Comparison of ENCODE assay signal across 20 mouse cellular contexts in the genomic region with DNA sequence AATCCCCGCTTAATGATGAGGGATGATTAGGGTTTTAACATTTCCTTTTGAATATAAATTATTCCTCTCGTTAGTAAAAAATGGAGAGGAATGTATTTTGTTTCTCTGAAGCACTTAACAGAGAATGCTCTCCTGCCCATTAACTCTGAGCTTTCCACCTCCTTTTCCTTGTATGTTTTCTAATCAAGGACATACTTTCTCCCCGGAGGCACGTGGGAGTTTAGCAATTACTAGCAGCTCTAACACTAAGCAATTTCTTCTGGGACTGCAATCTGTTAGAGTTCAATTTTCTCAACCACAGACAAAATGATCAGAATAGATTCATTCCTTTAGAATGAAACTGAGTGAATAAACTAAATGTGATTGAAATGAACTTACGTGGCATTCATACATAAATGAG.
A peak's percentile ranks its signal among the peaks of the same experiment; 100 is the strongest.
DNase-seq lines count a peak whose midpoint lies in the region; ATAC-seq and TF ChIP-seq lines count a peak whose summit lies in the region.
"Had no signal": no experiment of that assay in that cellular context is flagged by ENCODE, and none has a peak within 500 bp of the region (broad histone marks: within the 10 kb centered on the region; RNA-seq: fewer than 3 reads in every experiment).

No protein-coding gene starts in this region.

- H3K4me3 ChIP-seq in forebrain, embryonic 16.5 days (replicated peaks; ENCODE audit: low read length): no peak overlapping the region
- no peak overlapping the region for H3K4me3 ChIP-seq in forebrain, embryonic 10.5 days
- no peak overlapping the region for H3K4me3 ChIP-seq in neural tube, embryonic 14.5 days (ENCODE audit: low read depth, low read length)
- H3K4me3 ChIP-seq in hindbrain, postnatal 0 days (ENCODE audit: low read length): no peak overlapping the region
- H3K4me3 ChIP-seq in neural tube, embryonic 15.5 days (replicated peaks): no peak overlapping the region
- H3K4me3 ChIP-seq: heart, embryonic 13.5 days; kidney, embryonic 15.5 days; limb, embryonic 13.5 days; megakaryocyte, embryonic 14.5 days had no signal

- no peak for DNase-seq in forebrain, embryonic 10.5 days (ENCODE audit: extremely low spot score, low spot score)
- no peak for DNase-seq in neural tube, embryonic 10.5 days (ENCODE audit: extremely low spot score, low spot score)
- peak; percentile 34 for DNase-seq in hindbrain, postnatal 0 days (ENCODE audit: low spot score)
- DNase-seq in cerebellum, postnatal 4 days (ENCODE audit: low spot score in 2 of 2): no peak
- no peak for DNase-seq in embryo, embryonic 9.5 days (ENCODE audit: extremely low spot score)
- DNase-seq: adrenal gland, postnatal 14 days; B cell, adult 2 months; cerebellum, postnatal 10 days; heart, postnatal 36 days; lung, postnatal 10 days; right cerebral cortex, postnatal 4 days; thymus, postnatal 25 days had no signal

- H3K27ac ChIP-seq in forebrain, embryonic 16.5 days (ENCODE audit: low read length): no peak overlapping the region
- H3K27ac ChIP-seq in forebrain, embryonic 10.5 days: no peak overlapping the region
- no peak overlapping the region for H3K27ac ChIP-seq in neural tube, embryonic 14.5 days (ENCODE audit: low read depth, low read length)
- H3K27ac ChIP-seq in hindbrain, postnatal 0 days: no peak overlapping the region
- H3K27ac ChIP-seq in neural tube, embryonic 15.5 days (replicated peaks): no peak overlapping the region
- H3K27ac ChIP-seq: heart, embryonic 13.5 days; kidney, embryonic 15.5 days; limb, embryonic 13.5 days had no signal

- 0 out of 2 replicates have a peak, but pooled peaks have one; percentile 49 for ATAC-seq in forebrain, embryonic 16.5 days
- ATAC-seq in neural tube, embryonic 14.5 days (ENCODE audit: low read depth): peak; percentile 66; the same call in 1 of the 2 replicates
- no peak for ATAC-seq in hindbrain, postnatal 0 days
- ATAC-seq in neural tube, embryonic 15.5 days (ENCODE audit: low FRiP score): peak; percentile 57; the same call in 1 of the 2 replicates
- ATAC-seq: intestine, embryonic 16.5 days had no signal

- TF ChIP-seq CTCF in hindbrain, postnatal 0 days (IDR thresholded peaks at IDR 0.05; ENCODE audit: low read depth): no peak

- no peaks in the 10 kb centered on the region for H3K27me3 ChIP-seq in forebrain, embryonic 16.5 days (replicated peaks; ENCODE audit: control insufficient read depth, insufficient read depth, low read length)
- H3K27me3 ChIP-seq in forebrain, embryonic 10.5 days (ENCODE audit: poor library complexity, severe bottlenecking): no peaks in the 10 kb centered on the region
- H3K27me3 ChIP-seq in neural tube, embryonic 14.5 days (ENCODE audit: control insufficient read depth, insufficient read depth, low read length): no peaks in the 10 kb centered on the region
- no peaks in the 10 kb centered on the region for H3K27me3 ChIP-seq in hindbrain, postnatal 0 days (ENCODE audit: insufficient read depth, low read length)
- no peaks in the 10 kb centered on the region for H3K27me3 ChIP-seq in neural tube, embryonic 15.5 days (replicated peaks)
- H3K27me3 ChIP-seq: heart, embryonic 13.5 days; kidney, embryonic 15.5 days; limb, embryonic 13.5 days; megakaryocyte, embryonic 14.5 days had no signal

- no peaks in the 10 kb centered on the region for H3K36me3 ChIP-seq in forebrain, embryonic 16.5 days (ENCODE audit: control insufficient read depth, insufficient read depth)
- no peaks in the 10 kb centered on the region for H3K36me3 ChIP-seq in forebrain, embryonic 10.5 days (replicated peaks)
- no peaks in the 10 kb centered on the region for H3K36me3 ChIP-seq in neural tube, embryonic 14.5 days (ENCODE audit: control insufficient read depth, insufficient read depth, low read length)
- H3K36me3 ChIP-seq in hindbrain, postnatal 0 days (ENCODE audit: insufficient read depth, low read length): no peaks in the 10 kb centered on the region
- H3K36me3 ChIP-seq in neural tube, embryonic 15.5 days: no peaks in the 10 kb centered on the region
- H3K36me3 ChIP-seq: heart, embryonic 13.5 days; kidney, embryonic 15.5 days; limb, embryonic 13.5 days had no signal

- no peaks in the 10 kb centered on the region for H3K9me3 ChIP-seq in forebrain, embryonic 16.5 days (ENCODE audit: control insufficient read depth, low read length)
- no peaks in the 10 kb centered on the region for H3K9me3 ChIP-seq in forebrain, embryonic 10.5 days
- H3K9me3 ChIP-seq in neural tube, embryonic 14.5 days (ENCODE audit: control insufficient read depth, low read length): no peaks in the 10 kb centered on the region
- no peaks in the 10 kb centered on the region for H3K9me3 ChIP-seq in hindbrain, postnatal 0 days (ENCODE audit: low read length)
- H3K9me3 ChIP-seq in neural tube, embryonic 15.5 days (replicated peaks): no peaks in the 10 kb centered on the region
- H3K9me3 ChIP-seq: heart, embryonic 13.5 days; kidney, embryonic 15.5 days; limb, embryonic 13.5 days; megakaryocyte, embryonic 14.5 days had no signal

- H3K9ac ChIP-seq in forebrain, embryonic 16.5 days (replicated peaks; ENCODE audit: low read depth, low read length): no peak overlapping the region
- H3K9ac ChIP-seq in neural tube, embryonic 14.5 days (replicated peaks; ENCODE audit: low read depth, low read length): no peak overlapping the region
- H3K9ac ChIP-seq in hindbrain, postnatal 0 days (replicated peaks; ENCODE audit: low read length): no peak overlapping the region
- H3K9ac ChIP-seq in neural tube, embryonic 15.5 days (replicated peaks): no peak overlapping the region
- H3K9ac ChIP-seq: heart, embryonic 13.5 days; kidney, embryonic 15.5 days; limb, embryonic 13.5 days had no signal

- H3K4me1 ChIP-seq in forebrain, embryonic 16.5 days (replicated peaks; ENCODE audit: control insufficient read depth, insufficient read depth, low read length): no peaks in the 10 kb centered on the region
- no peaks in the 10 kb centered on the region for H3K4me1 ChIP-seq in forebrain, embryonic 10.5 days
- no peaks in the 10 kb centered on the region for H3K4me1 ChIP-seq in neural tube, embryonic 14.5 days (ENCODE audit: control insufficient read depth, insufficient read depth, low read length)
- no peaks in the 10 kb centered on the region for H3K4me1 ChIP-seq in hindbrain, postnatal 0 days (ENCODE audit: insufficient read depth, low read length)
- no peaks in the 10 kb centered on the region for H3K4me1 ChIP-seq in neural tube, embryonic 15.5 days
- H3K4me1 ChIP-seq: heart, embryonic 13.5 days; kidney, embryonic 15.5 days; limb, embryonic 13.5 days; megakaryocyte, embryonic 14.5 days had no signal

- H3K4me2 ChIP-seq in forebrain, embryonic 16.5 days (ENCODE audit: low read length): no peak overlapping the region
- H3K4me2 ChIP-seq in neural tube, embryonic 14.5 days (ENCODE audit: low read depth, low read length): no peak overlapping the region
- no peak overlapping the region for H3K4me2 ChIP-seq in hindbrain, postnatal 0 days (ENCODE audit: low read depth, low read length)
- no peak overlapping the region for H3K4me2 ChIP-seq in neural tube, embryonic 15.5 days
- H3K4me2 ChIP-seq: heart, embryonic 13.5 days; kidney, embryonic 15.5 days; limb, embryonic 13.5 days had no signal

- 23% methylated on average over 5 of the region's 5 CpGs for WGBS in forebrain, embryonic 16.5 days
- 70% methylated on average over 5 of the region's 5 CpGs for WGBS in forebrain, embryonic 10.5 days
- WGBS in neural tube, embryonic 14.5 days: 52% methylated on average over 5 of the region's 5 CpGs
- 70% methylated on average over 5 of the region's 5 CpGs for WGBS in hindbrain, postnatal 0 days
- 49% methylated on average over 5 of the region's 5 CpGs for WGBS in neural tube, embryonic 15.5 days
